Mouse (Mus musculus) kidney, embryonic 16.5 days (tissue): ENCODE measurements around the gene Dnah8. TPM values are rescaled to one million over a fixed set of nuclear protein-coding genes. Genes with fewer than 3 reads are reported as not detected.
A peak's percentile ranks its signal among the peaks of the same experiment; 100 is the strongest.

ENCODE experiments used
- ATAC-seq: fragments of 200-750 bp; cut with Nextera tagmentation; 2 replicates; pipeline ENCODE4 v1.8.0; 2017; ENCODE audit warnings: moderate TSS enrichment; ENCODE audit not compliant: low FRiP score, low TSS enrichment
- H3K27ac ChIP-seq: fragments of 300-500 bp; sonication (generic); 2 replicates; pipeline ENCODE4 v1.5.1; 2014; ENCODE audit warnings: low read length
- H3K27me3 ChIP-seq: fragments of 300-500 bp; sonication (generic); 2 replicates; pipeline ENCODE4 v1.6.1; 2014; ENCODE audit warnings: low read length, control low read depth, mixed read lengths; ENCODE audit not compliant: insufficient read depth
- H3K36me3 ChIP-seq: fragments of 300-500 bp; sonication (generic); 2 replicates; pipeline ENCODE4 v1.6.1; 2014; ENCODE audit warnings: low read length, control low read depth, mixed read lengths; ENCODE audit not compliant: insufficient read depth
- H3K4me1 ChIP-seq: fragments of 300-500 bp; sonication (generic); 2 replicates; pipeline ENCODE4 v1.6.1; 2014; ENCODE audit warnings: low read length, control low read depth, mixed read lengths; ENCODE audit not compliant: insufficient read depth
- H3K4me2 ChIP-seq: fragments of 300-500 bp; sonication (generic); replicated peaks from 2 replicates; pipeline ENCODE4 v1.6.1; 2014; ENCODE audit warnings: low read depth, low read length
- H3K4me3 ChIP-seq: fragments of 300-500 bp; sonication (generic); 2 replicates; pipeline ENCODE4 v1.5.1; 2014; ENCODE audit warnings: mild to moderate bottlenecking, low read length
- H3K9ac ChIP-seq: fragments of 300-500 bp; sonication (generic); replicated peaks from 2 replicates; pipeline ENCODE4 v1.6.1; 2014; ENCODE audit warnings: low read length
- H3K9me3 ChIP-seq: fragments of 300-500 bp; sonication (generic); 2 replicates; pipeline ENCODE4 v1.6.1; 2016; ENCODE audit warnings: low read length, control low read depth
- whole genome bisulfite sequencing: fragments of 180-500 bp; shearing (Covaris S2); extraction: QIAGEN DNeasy Blood & Tissue Kit; methylation state at CpG from one replicate; pipeline ENCODE4 v1.1.7; 2014; 5-methylcytosine and 5-hydroxymethylcytosine counted together
- polyA plus RNA-seq: library from polyadenylated mRNA; unstranded; fragments of >200 nt; fragmentation: Nextera tagmentation; extraction: Ambion mirVana; gene quantifications from 2 replicates; pipeline ENCODE4 v1.2.1, GENCODE M21; 2015

Gene Dnah8
- polyA plus RNA-seq, 1 experiment from 2014 or later, result 1.2 TPM

DNA sequence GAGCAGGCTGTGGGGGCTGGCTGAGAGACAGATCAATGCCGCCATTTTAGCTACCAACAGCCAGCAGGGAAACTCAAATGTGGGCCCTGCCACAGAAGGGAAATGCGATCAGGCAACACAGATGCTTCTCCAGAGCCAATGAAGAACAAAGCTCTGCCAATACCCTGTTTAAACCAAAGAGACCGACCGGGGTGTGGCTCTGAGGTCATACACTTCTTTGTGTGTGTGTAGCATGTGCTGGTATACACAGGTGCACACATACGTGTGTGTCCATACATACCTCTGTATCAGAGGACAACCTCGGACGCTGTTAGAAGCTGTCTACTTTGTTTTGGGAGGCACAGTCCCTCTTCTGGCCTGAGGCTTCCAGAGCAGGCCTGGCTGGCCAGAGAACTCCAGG lies 16.8 kb upstream of the Dnah8 start:
- WGBS, result 88% methylated on average over 7 of the region's 7 CpGs
- 0 out of 2 replicates have a peak overlapping the region, but pooled peaks have one; percentile 29 for H3K27ac ChIP-seq
- H3K36me3 ChIP-seq, result peaks cover 20% of the 10 kb centered on the region
- no peaks in the 10 kb centered on the region for H3K27me3 ChIP-seq
- ATAC-seq, result no peak
- no peak overlapping the region for H3K9ac ChIP-seq
- H3K4me1 ChIP-seq, result peaks cover 40% of the 10 kb centered on the region
- H3K9me3 ChIP-seq, result no peaks in the 10 kb centered on the region
- H3K4me2 ChIP-seq, result no peak overlapping the region
- no peak overlapping the region for H3K4me3 ChIP-seq

DNA sequence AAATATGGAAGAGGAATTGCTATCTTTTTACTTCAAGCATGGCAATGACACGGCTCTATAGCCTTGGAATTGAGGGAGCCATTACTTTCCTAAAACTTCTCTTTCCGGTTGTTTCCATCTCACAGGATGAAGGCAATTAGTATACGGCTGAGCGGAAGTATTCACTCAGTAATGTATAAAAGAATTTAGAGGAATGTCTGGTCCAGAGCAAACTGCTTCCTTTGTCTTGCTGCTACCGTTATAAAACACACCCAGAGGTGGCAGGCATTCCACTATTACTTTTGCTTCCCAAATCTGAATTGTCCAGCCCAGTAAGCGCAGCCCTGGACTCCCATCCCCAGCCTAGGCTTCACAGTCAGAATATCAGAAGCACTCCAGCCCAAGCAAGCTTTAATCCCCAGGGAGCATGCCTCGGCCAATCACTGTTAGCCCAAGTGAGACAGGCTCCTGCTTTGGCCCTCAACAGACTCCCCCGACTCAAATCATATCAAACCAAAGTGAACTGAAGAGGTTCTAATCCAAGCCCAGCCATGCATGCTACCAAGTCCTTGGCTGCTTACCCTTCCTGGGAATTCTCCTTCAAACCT lies 16.2 kb upstream of the Dnah8 start:
- 58% methylated on average over 8 of the region's 8 CpGs for WGBS
- Histone ChIP-seq H3K4me2 (no peak overlapping the region), H3K4me3 (no peak overlapping the region), H3K9ac (no peak overlapping the region), H3K9me3 (no peaks in the 10 kb centered on the region), H3K36me3 (peaks cover 14% of the 10 kb centered on the region), H3K27me3 (no peaks in the 10 kb centered on the region), H3K4me1 (peaks cover 40% of the 10 kb centered on the region), H3K27ac (peak overlapping the region; percentile 29; the same call in 1 of the 2 replicates)
- no peak for ATAC-seq

DNA sequence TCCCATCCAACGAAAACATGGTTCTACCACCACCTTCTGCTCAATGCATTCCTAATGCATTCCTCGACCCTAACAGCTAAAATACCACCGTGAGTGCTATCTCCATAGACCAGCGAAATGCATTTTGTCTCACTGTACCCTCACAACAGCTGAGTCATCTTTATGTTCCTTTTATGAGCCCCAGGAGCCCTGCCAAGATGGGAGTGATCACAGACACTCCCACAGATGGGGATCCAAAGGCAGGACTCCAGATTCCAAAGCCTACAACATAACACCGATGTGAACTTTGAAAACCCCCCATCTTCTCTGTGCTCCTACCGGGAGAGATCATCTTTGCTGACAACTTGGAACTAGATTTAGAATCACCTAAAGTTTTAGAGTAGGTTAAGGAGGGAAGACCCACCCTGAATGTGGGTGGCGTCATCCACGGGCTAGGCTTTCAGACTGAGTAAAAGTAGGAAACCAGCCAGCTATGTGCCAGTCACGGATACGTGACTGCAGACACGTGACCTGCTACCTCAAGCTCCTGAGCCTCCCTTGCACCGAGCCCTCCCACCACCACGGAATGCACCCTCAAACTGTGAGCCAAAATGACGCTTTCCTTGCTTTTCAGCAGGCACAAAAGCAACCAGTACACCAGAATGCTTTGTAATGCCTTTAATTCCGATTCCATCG lies 14.7 kb upstream of the Dnah8 start:
- no peak overlapping the region for H3K4me2 ChIP-seq

DNA sequence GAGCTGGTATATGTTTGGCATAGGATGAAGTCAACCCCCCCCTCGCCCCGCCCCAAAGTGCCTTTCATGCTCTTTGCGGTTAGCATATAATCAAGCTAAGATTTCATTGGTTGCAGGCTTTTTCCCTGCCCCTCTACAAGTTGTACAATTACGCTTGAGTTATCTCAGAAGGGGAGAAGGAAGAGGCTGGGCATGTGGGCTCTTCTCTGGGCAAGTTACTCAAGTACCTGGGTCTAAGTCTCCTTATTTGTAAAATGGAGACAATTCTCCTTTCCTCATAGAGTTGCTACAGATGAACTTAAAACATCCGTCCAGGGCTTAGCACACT lies 14.2 kb upstream of the Dnah8 start:
- WGBS, result 97% methylated on average over 5 of the region's 5 CpGs

More for the DNA sequence above, 14.7 kb upstream of the Dnah8 start:
- Histone ChIP-seq H3K9ac (no peak overlapping the region), H3K36me3 (0 out of 2 replicates have a peak, but pooled peaks cover 7% of the 10 kb centered on the region), H3K27me3 (no peaks in the 10 kb centered on the region), H3K4me1 (peaks cover 36% of the 10 kb centered on the region), H3K27ac (0 out of 2 replicates have a peak overlapping the region, but pooled peaks have one; percentile 10), H3K4me3 (no peak overlapping the region), H3K9me3 (no peaks in the 10 kb centered on the region)
- WGBS, result 68% methylated on average over 16 of the region's 16 CpGs
- no peak for ATAC-seq

DNA sequence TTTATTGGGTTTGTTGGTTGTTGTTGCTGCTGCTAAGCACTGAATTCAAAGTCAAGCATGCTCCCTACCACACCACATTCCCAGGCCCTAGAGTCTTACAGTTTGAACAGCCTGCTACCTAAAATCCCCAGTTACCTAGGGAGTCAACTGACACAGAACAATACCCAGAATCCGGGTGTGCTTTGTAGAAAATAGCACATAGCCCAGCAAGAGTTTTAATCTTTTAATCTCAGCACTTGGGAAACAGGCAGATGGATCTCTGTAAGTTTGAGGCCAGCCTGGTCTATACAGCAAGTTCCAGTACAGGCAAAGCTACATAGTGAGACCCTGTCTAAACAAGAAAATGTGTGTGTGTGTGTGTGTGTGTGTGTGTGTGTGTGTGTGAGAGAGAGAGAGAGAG lies 13.4 kb upstream of the Dnah8 start:
- no peak for ATAC-seq
- Histone ChIP-seq H3K9me3 (no peaks in the 10 kb centered on the region), H3K27ac (no peak overlapping the region), H3K4me1 (peaks cover 33% of the 10 kb centered on the region), H3K27me3 (no peaks in the 10 kb centered on the region), H3K36me3 (0 out of 2 replicates have a peak, but pooled peaks cover 7% of the 10 kb centered on the region), H3K4me3 (no peak overlapping the region), H3K4me2 (no peak overlapping the region), H3K9ac (no peak overlapping the region)
- 84% methylated on average over 1 of the region's 1 CpGs for WGBS

More for the DNA sequence above, 14.2 kb upstream of the Dnah8 start:
- Histone ChIP-seq H3K9ac (no peak overlapping the region), H3K4me3 (no peak overlapping the region), H3K4me1 (peaks cover 33% of the 10 kb centered on the region), H3K36me3 (0 out of 2 replicates have a peak, but pooled peaks cover 7% of the 10 kb centered on the region), H3K27ac (no peak overlapping the region), H3K27me3 (no peaks in the 10 kb centered on the region), H3K9me3 (no peaks in the 10 kb centered on the region), H3K4me2 (no peak overlapping the region)
- no peak for ATAC-seq

DNA sequence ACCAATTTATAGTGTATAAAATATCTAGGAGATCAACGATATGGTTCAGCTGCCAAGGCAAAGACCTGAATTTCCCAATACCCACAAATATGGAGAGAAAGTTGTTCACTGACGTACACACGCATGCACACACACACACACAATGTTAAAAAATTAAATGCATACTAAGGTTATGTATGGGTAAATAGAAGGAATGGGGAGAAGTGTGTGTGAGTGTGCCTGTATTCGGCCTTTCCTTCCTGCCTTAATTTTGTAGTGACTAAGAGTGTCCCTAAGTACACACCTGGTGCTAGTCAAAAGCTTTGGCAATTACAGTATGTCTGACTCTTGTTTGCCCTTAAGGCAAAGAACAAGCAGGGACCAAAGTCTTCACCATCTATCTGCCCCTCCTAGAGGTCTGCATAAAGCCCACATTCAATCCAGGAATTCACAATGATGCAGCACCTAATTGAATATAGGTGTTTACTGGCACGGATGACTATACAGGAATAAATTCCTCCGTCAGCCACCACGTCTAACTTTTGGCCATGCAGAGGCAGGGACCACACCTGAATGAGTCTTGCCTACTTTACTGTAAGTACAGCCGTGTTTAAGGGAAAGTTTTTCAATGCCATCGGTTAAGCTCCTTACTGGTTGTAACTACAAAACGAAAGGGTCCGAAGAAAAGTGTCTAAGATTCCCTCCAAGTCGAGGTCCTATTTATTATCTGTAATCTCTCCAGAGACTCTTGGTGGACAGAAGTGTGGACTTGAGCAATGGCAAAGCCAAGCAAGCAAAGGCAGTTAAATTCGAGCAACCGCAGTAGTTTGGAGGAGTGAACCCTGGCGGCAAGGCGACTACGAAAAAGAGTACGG lies 12.7 kb upstream of the Dnah8 start:
- peaks cover 33% of the 10 kb centered on the region for H3K4me1 ChIP-seq

DNA sequence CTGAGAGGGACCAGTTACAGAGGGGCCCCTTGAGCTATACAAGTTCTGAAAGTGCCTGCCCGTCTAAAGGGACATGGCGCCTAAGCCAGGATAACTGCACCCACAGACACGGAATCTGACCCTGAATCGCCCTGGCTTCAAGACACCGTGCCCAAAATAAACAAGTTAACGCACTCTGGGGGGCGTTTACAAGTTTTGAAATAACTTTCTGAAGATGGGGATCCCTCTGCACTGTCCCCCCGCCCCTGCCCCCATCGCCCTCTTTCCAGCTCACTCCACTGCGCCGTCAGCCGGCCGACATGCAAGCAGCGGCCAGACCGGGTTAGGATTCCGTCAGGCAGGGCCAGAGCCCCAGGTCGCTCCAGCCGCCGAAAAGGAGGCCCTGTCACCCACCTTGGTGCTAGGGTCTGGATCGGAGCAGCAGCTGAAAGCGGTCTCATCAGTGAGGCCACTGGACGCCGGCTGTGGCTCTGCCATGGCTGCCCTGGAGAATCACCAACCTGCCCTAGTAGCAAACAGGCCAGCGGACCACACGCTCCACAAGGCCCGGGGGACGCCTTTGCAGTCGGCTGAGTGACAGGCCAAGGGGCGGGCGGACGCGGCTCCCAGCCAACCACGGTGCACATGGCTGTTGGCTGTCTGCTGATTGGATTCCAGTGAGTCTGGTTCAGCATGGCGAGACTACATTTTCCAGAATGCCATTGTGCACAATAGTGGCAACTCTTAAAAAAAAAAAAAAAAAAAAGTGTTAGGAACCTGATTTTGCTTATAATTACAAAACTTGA lies 11.9 kb upstream of the Dnah8 start:
- Histone ChIP-seq H3K36me3 (0 out of 2 replicates have a peak, but pooled peaks cover 6% of the 10 kb centered on the region), H3K9me3 (no peaks in the 10 kb centered on the region), H3K4me3 (peak overlapping the region; percentile 80), H3K4me1 (peaks cover 29% of the 10 kb centered on the region), H3K27me3 (no peaks in the 10 kb centered on the region), H3K4me2 (peak overlapping the region; percentile 75), H3K27ac (peak overlapping the region; percentile 93), H3K9ac (peak overlapping the region; percentile 90)
- 0% methylated on average over 34 of the region's 34 CpGs for WGBS
- ATAC-seq, result peak; percentile 100

More for the DNA sequence above, 12.7 kb upstream of the Dnah8 start:
- peak overlapping the region; percentile 90 for H3K9ac ChIP-seq
- peak overlapping the region; percentile 93 for H3K27ac ChIP-seq
- peak overlapping the region; percentile 75 for H3K4me2 ChIP-seq
- no peaks in the 10 kb centered on the region for H3K9me3 ChIP-seq
- no peaks in the 10 kb centered on the region for H3K27me3 ChIP-seq
- H3K36me3 ChIP-seq, result 0 out of 2 replicates have a peak, but pooled peaks cover 7% of the 10 kb centered on the region
- peak overlapping the region; percentile 80 for H3K4me3 ChIP-seq
- no peak for ATAC-seq
- 23% methylated on average over 18 of the region's 18 CpGs for WGBS

DNA sequence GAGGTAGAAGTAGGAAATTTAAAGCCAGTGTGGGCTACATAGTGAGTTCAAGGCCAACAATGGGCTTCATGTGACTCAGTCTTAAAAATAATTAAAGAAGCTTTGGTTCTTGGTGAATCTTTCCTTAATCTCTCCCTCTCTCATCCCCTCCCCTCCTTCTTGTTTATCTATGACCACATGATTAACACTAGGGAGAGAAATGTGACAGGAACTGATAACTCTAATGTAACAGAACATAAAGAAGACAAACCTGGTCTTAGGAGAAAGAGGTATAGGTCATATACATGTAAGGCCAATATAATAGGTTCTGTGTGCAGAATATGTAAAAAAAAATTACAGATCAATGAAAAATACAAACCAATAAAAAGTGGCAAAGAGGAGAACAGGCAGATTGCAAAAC lies 10.8 kb upstream of the Dnah8 start:
- no peak for ATAC-seq
- Histone ChIP-seq H3K36me3 (0 out of 2 replicates have a peak, but pooled peaks cover 2% of the 10 kb centered on the region), H3K4me3 (no peak overlapping the region), H3K27ac (no peak overlapping the region), H3K9ac (no peak overlapping the region), H3K4me2 (no peak overlapping the region), H3K4me1 (peaks cover 19% of the 10 kb centered on the region), H3K9me3 (no peaks in the 10 kb centered on the region), H3K27me3 (no peaks in the 10 kb centered on the region)

DNA sequence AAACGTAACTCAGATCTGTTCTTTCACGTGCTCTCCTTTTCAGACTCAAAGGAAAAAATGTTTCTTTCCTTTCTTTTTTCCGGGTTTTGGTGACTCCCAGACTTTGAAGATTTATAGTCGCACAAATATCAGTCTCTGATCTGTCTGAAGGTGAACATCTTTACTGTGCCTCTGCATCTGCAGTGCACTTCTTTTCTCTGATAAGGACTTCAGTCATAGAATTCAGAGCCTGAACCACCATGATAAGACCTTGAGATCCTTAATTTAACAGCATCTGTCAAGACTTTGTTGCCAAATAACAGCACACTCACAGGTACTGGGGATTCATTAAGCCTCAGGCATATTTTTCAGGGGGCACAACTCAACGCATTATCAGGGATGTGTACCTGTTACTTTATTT lies 8.0 kb upstream of the Dnah8 start:
- WGBS, result 68% methylated on average over 5 of the region's 5 CpGs
- no peaks in the 10 kb centered on the region for H3K27me3 ChIP-seq
- no peak overlapping the region for H3K4me2 ChIP-seq
- no peak overlapping the region for H3K27ac ChIP-seq
- no peak overlapping the region for H3K4me3 ChIP-seq
- ATAC-seq, result no peak
- H3K9ac ChIP-seq, result no peak overlapping the region
- H3K4me1 ChIP-seq, result peaks cover 5% of the 10 kb centered on the region
- H3K9me3 ChIP-seq, result no peaks in the 10 kb centered on the region
- H3K36me3 ChIP-seq, result no peaks in the 10 kb centered on the region
